Mouse (Mus musculus): ENCODE results near the gene Sdad1. TPM values are rescaled to one million over a fixed set of nuclear protein-coding genes. Genes with fewer than 3 reads are reported as not detected.

Gene Sdad1
- polyA plus RNA-seq, 1 experiment from 2014 or later: 40.9 TPM

- no peaks in the 10 kb centered on the region for H3K4me1 ChIP-seq (ENCODE audit: control insufficient read depth, insufficient read depth, low read length)
- H3K27ac ChIP-seq (ENCODE audit: low read depth, low read length): no peak overlapping the region
- no peak for DNase-seq (ENCODE audit: low spot score, missing footprints)
- no peaks in the 10 kb centered on the region for H3K27me3 ChIP-seq (ENCODE audit: control insufficient read depth, insufficient read depth, low read length)
- no peak overlapping the region for H3K9ac ChIP-seq (ENCODE audit: low read length)
- H3K4me2 ChIP-seq: no peak overlapping the region
- H3K4me3 ChIP-seq (ENCODE audit: low read depth, low read length): no peak overlapping the region
- H3K36me3 ChIP-seq (ENCODE audit: control insufficient read depth, insufficient read depth, low read length): no peaks in the 10 kb centered on the region
- no peak for ATAC-seq (ENCODE audit: low FRiP score)
- WGBS: 67% methylated on average over 3 of the region's 3 CpGs
- H3K9me3 ChIP-seq (ENCODE audit: control insufficient read depth, low read length): no peaks in the 10 kb centered on the region
Observed at GRCm38 (mm10) chr5:92283107-92283506, 27.2 kb downstream of the Sdad1 start.

DNA sequence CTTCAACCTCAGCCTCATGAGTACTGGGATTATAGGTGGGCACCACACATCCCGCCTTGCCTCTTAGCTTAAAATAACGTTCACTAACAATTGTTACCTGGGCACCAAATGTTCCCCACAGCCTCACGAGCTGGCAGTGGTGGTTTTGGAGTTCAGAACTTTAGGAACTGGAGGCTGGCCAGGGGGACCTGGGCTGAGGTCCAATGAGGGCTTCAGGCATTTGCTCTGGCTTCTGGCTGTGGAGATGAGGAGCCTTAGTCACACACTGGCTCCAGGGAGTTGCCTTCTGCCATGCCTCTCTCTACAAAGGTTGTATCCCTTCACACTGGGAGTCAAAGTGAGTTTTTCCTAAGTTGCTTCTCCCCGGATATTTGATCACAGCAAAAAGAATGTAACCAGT, 27.7 kb downstream of the Sdad1 start:
- Histone ChIP-seq H3K27ac (ENCODE audit: low read depth, low read length) (no peak overlapping the region), H3K9ac (ENCODE audit: low read length) (no peak overlapping the region), H3K9me3 (ENCODE audit: control insufficient read depth, low read length) (no peaks in the 10 kb centered on the region), H3K27me3 (ENCODE audit: control insufficient read depth, insufficient read depth, low read length) (no peaks in the 10 kb centered on the region), H3K4me1 (ENCODE audit: control insufficient read depth, insufficient read depth, low read length) (peaks cover 1% of the 10 kb centered on the region; the same call in 1 of the 2 replicates), H3K4me2 (no peak overlapping the region), H3K4me3 (ENCODE audit: low read depth, low read length) (no peak overlapping the region), H3K36me3 (ENCODE audit: control insufficient read depth, insufficient read depth, low read length) (no peaks in the 10 kb centered on the region)
- 80% methylated on average over 4 of the region's 4 CpGs for WGBS
- no peak for DNase-seq (ENCODE audit: low spot score, missing footprints)
- no peak for ATAC-seq (ENCODE audit: low FRiP score)

GRCm38 (mm10) chr5:92278942-92279537, 31.2 kb downstream of the Sdad1 start:
- H3K9me3 ChIP-seq (ENCODE audit: control insufficient read depth, low read length): no peaks in the 10 kb centered on the region
- H3K4me3 ChIP-seq (ENCODE audit: low read depth, low read length): no peak overlapping the region
- H3K9ac ChIP-seq (ENCODE audit: low read length): no peak overlapping the region
- WGBS: 83% methylated on average over 10 of the region's 10 CpGs
- DNase-seq (ENCODE audit: low spot score, missing footprints) (no peak), ATAC-seq (ENCODE audit: low FRiP score) (no peak)
- no peaks in the 10 kb centered on the region; the same call in 1 of the 2 replicates for H3K27me3 ChIP-seq (ENCODE audit: control insufficient read depth, insufficient read depth, low read length)
- no peaks in the 10 kb centered on the region for H3K36me3 ChIP-seq (ENCODE audit: control insufficient read depth, insufficient read depth, low read length)
- peaks cover 3% of the 10 kb centered on the region; the same call in 1 of the 2 replicates for H3K4me1 ChIP-seq (ENCODE audit: control insufficient read depth, insufficient read depth, low read length)
- H3K4me2 ChIP-seq: no peak overlapping the region
- H3K27ac ChIP-seq (ENCODE audit: low read depth, low read length): no peak overlapping the region

- Histone ChIP-seq H3K9ac (ENCODE audit: low read length) (peak within 1 kb of the TSS; percentile 62), H3K27ac (ENCODE audit: low read depth, low read length) (0 out of 2 replicates have a peak within 1 kb of the TSS, but pooled peaks have one; percentile 20), H3K9me3 (ENCODE audit: control insufficient read depth, low read length) (no peaks in the 10 kb centered on the region), H3K27me3 (ENCODE audit: control insufficient read depth, insufficient read depth, low read length) (no peaks in the 10 kb centered on the region; the same call in 1 of the 2 replicates), H3K4me2 (peak within 1 kb of the TSS; percentile 87), H3K36me3 (ENCODE audit: control insufficient read depth, insufficient read depth, low read length) (no peaks in the 10 kb centered on the region), H3K4me1 (ENCODE audit: control insufficient read depth, insufficient read depth, low read length) (peaks cover 3% of the 10 kb centered on the region; the same call in 1 of the 2 replicates), H3K4me3 (ENCODE audit: low read depth, low read length) (peak within 1 kb of the TSS; percentile 63)
- ATAC-seq (ENCODE audit: low FRiP score) (peak; percentile 92), DNase-seq (ENCODE audit: low spot score, missing footprints) (peak; percentile 97)
- 3% methylated on average over 54 of the region's 54 CpGs for WGBS
Observed at GRCm38 (mm10) chr5:92277437-92278394, 32.6 kb downstream of the Sdad1 start, which contains the start of gene Naaa. Gene Naaa (minus strand): TSS chr5:92278170.

GRCm38 (mm10) chr5:92270496-92270895, 39.8 kb downstream of the Sdad1 start:
- H3K27ac ChIP-seq (ENCODE audit: low read depth, low read length): no peak overlapping the region
- H3K36me3 ChIP-seq (ENCODE audit: control insufficient read depth, insufficient read depth, low read length): no peaks in the 10 kb centered on the region
- no peaks in the 10 kb centered on the region for H3K4me1 ChIP-seq (ENCODE audit: control insufficient read depth, insufficient read depth, low read length)
- 91% methylated on average over 7 of the region's 7 CpGs for WGBS
- H3K9ac ChIP-seq (ENCODE audit: low read length): no peak overlapping the region
- DNase-seq (ENCODE audit: low spot score, missing footprints) (no peak), ATAC-seq (ENCODE audit: low FRiP score) (no peak)
- H3K4me2 ChIP-seq: no peak overlapping the region
- H3K4me3 ChIP-seq (ENCODE audit: low read depth, low read length): no peak overlapping the region
- no peaks in the 10 kb centered on the region for H3K9me3 ChIP-seq (ENCODE audit: control insufficient read depth, low read length)
- no peaks in the 10 kb centered on the region for H3K27me3 ChIP-seq (ENCODE audit: control insufficient read depth, insufficient read depth, low read length)

DNA sequence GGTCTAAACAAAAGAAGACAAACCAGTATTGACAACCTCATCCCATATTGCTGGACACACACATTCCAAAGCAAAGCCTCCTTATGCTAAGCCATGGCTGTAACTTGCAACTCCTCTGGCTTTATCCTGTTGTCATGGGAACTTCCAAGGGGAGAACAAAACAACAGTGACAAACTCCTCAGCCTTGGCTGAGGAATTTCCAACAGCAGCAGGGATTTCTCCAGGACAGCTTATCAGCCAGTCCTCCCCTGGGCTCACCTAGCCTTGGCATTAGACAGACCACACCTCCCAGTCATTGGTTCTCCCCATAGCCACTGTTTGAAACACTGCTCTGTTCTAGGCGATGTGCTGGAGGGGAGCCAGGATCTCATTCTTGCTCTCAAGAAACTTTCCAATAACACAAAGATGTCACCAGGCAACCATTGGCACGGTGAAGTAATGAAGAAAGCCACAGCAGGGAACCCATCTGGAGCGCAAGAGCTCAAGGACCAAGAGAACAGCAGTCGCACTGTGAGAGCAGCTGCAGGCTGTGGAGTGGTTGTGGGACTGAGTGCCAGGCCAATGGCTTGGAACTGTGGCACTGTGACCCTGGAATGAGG, 46.4 kb downstream of the Sdad1 start:
- ATAC-seq (ENCODE audit: low FRiP score): peak; percentile 84
- Histone ChIP-seq H3K9me3 (ENCODE audit: control insufficient read depth, low read length) (no peaks in the 10 kb centered on the region), H3K36me3 (ENCODE audit: control insufficient read depth, insufficient read depth, low read length) (no peaks in the 10 kb centered on the region), H3K4me2 (no peak overlapping the region), H3K4me3 (ENCODE audit: low read depth, low read length) (no peak overlapping the region), H3K27ac (ENCODE audit: low read depth, low read length) (no peak overlapping the region; the same call in 1 of the 2 replicates), H3K27me3 (ENCODE audit: control insufficient read depth, insufficient read depth, low read length) (no peaks in the 10 kb centered on the region), H3K9ac (ENCODE audit: low read length) (no peak overlapping the region), H3K4me1 (ENCODE audit: control insufficient read depth, insufficient read depth, low read length) (peaks cover 13% of the 10 kb centered on the region)
- WGBS: 5% methylated on average over 4 of the region's 4 CpGs
- peak; percentile 91 for DNase-seq (ENCODE audit: low spot score, missing footprints)

GRCm38 (mm10) chr5:92262646-92263045, 47.6 kb downstream of the Sdad1 start:
- Histone ChIP-seq H3K9me3 (ENCODE audit: control insufficient read depth, low read length) (no peaks in the 10 kb centered on the region), H3K4me3 (ENCODE audit: low read depth, low read length) (no peak overlapping the region), H3K4me1 (ENCODE audit: control insufficient read depth, insufficient read depth, low read length) (peaks cover 13% of the 10 kb centered on the region), H3K9ac (ENCODE audit: low read length) (no peak overlapping the region), H3K4me2 (no peak overlapping the region), H3K27ac (ENCODE audit: low read depth, low read length) (no peak overlapping the region), H3K36me3 (ENCODE audit: control insufficient read depth, insufficient read depth, low read length) (no peaks in the 10 kb centered on the region), H3K27me3 (ENCODE audit: control insufficient read depth, insufficient read depth, low read length) (no peaks in the 10 kb centered on the region)
- DNase-seq (ENCODE audit: low spot score, missing footprints) (no peak), ATAC-seq (ENCODE audit: low FRiP score) (no peak)
- 89% methylated on average over 8 of the region's 8 CpGs for WGBS

DNA sequence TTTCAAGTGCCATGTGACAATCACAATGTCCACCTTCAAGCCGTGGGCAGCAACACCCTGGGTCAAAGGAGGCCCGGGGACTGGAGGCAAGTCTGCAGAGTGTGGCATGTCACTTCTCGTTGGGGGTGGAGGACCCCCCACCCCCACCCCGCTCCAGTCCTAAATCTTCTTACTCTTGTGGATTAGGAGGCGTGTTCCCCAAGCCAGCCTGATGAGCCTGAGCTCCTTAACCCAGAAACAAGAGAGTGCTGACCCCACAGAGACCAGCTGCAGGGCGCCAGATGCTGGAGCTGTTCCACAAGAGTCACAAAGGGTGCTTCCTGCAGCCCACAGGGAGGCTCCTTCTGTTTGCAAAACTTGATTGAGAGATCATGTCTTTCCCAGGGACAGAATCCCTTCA, 54.1 kb downstream of the Sdad1 start, which contains the start of gene Ppef2:
TSS of gene Ppef2 (minus strand) at position 61 of the 400 bp plus-strand sequence.
- H3K27me3 ChIP-seq (ENCODE audit: control insufficient read depth, insufficient read depth, low read length): no peaks in the 10 kb centered on the region
- no peak within 1 kb of the TSS for H3K27ac ChIP-seq (ENCODE audit: low read depth, low read length)
- no peak within 1 kb of the TSS for H3K4me2 ChIP-seq
- H3K9me3 ChIP-seq (ENCODE audit: control insufficient read depth, low read length): no peaks in the 10 kb centered on the region
- ATAC-seq (ENCODE audit: low FRiP score) (peak; percentile 56), DNase-seq (ENCODE audit: low spot score, missing footprints) (no peak)
- peaks cover 12% of the 10 kb centered on the region for H3K4me1 ChIP-seq (ENCODE audit: control insufficient read depth, insufficient read depth, low read length)
- H3K36me3 ChIP-seq (ENCODE audit: control insufficient read depth, insufficient read depth, low read length): no peaks in the 10 kb centered on the region
- no peak within 1 kb of the TSS for H3K9ac ChIP-seq (ENCODE audit: low read length)
- H3K4me3 ChIP-seq (ENCODE audit: low read depth, low read length): no peak within 1 kb of the TSS
- 7% methylated on average over 6 of the region's 6 CpGs for whole genome bisulfite sequencing

Data from midbrain, embryonic 11.5 days (tissue).